16 mouse cellular contexts compared by ENCODE assay signal in the genomic region with DNA sequence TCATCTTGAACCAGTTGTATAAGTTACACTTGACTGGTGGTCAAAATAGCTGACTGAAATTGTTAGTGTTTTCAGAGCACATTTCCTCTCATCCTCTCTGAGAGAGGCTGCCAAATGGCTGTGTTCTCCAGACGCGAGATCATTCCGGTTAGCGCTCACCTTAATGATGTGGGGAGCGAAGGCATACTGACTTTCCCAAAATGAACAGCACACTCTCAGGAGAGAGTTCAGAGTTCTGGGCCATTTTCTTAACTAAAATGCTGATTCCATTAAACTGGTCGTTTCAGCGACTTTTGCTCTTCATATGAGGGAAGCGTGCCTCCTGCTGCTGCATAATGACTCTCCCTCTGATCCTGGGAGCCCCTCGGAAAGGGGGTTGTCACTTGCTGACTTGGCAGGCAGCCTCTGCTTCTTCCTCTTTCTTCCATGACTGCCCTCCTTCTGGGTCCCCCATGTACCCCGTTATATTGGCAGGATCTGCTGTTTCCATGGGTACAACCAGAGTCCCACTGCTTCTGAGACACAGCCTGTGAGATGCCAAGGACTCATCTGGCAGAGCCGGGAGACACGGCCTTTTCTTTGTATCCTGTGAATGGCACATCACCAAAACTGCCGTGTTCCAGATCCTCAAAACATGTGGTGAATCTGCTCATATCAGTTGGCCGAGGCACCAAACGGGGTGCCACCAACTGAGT. TPM values are rescaled to one million over a fixed set of nuclear protein-coding genes. Genes with fewer than 3 reads are reported as not detected.
DNase-seq lines count a peak whose midpoint lies in the region; ATAC-seq lines count a peak whose summit lies in the region.
"Had no signal": no experiment of that assay in that cellular context is flagged by ENCODE, and none has a peak within 500 bp of the region (broad histone marks: within the 10 kb centered on the region; RNA-seq: fewer than 3 reads in every experiment).

No protein-coding gene starts in this region.

- H3K27ac ChIP-seq in neural tube, embryonic 13.5 days (replicated peaks): peak overlapping the region; percentile 69
- H3K27ac ChIP-seq in liver, embryonic 11.5 days (ENCODE audit: low read depth, low read length): no peak overlapping the region
- H3K27ac ChIP-seq: liver, embryonic 15.5 days had no signal

- WGBS in neural tube, embryonic 13.5 days: 48% methylated on average over 15 of the region's 15 CpGs
- 71% methylated on average over 15 of the region's 15 CpGs for WGBS in liver, embryonic 11.5 days

- H3K4me3 ChIP-seq in neural tube, embryonic 13.5 days: no peak overlapping the region
- no peak overlapping the region for H3K4me3 ChIP-seq in liver, embryonic 11.5 days (ENCODE audit: low read depth, low read length)
- H3K4me3 ChIP-seq: liver, embryonic 15.5 days had no signal

- no peaks in the 10 kb centered on the region for H3K9me3 ChIP-seq in neural tube, embryonic 13.5 days
- H3K9me3 ChIP-seq in liver, embryonic 11.5 days (ENCODE audit: control insufficient read depth, low read length): no peaks in the 10 kb centered on the region
- H3K9me3 ChIP-seq: liver, embryonic 15.5 days had no signal

- no peak for ATAC-seq in cerebellum, adult (ENCODE audit: insufficient number of reproducible peaks, low FRiP score, low TSS enrichment)
- ATAC-seq in neural tube, embryonic 13.5 days (ENCODE audit: low read depth): peak; percentile 89
- no peak for ATAC-seq in liver, embryonic 11.5 days (replicated peaks; ENCODE audit: low FRiP score)

- peak; percentile 84 to 87 for DNase-seq in cerebellum, postnatal 10 days
- DNase-seq in neural tube, embryonic 10.5 days (ENCODE audit: extremely low spot score, low spot score): no peak
- peak; percentile 53 to 61 for DNase-seq in layer of hippocampus, postnatal 10 days (ENCODE audit: low spot score in 2 of 2)
- DNase-seq in right cerebral cortex, postnatal 25 days: peak; percentile 9
- no peak for DNase-seq in kidney, postnatal 25 days
- DNase-seq in liver, embryonic 11.5 days (ENCODE audit: low spot score): no peak
- DNase-seq: adrenal gland, postnatal 14 days; embryo, embryonic 11 days; gastrocnemius, postnatal 10 days; heart, postnatal 36 days; kidney, postnatal 14 days had no signal

- H3K4me1 ChIP-seq in neural tube, embryonic 13.5 days (replicated peaks): peaks cover 12% of the 10 kb centered on the region
- H3K4me1 ChIP-seq in liver, embryonic 11.5 days (replicated peaks; ENCODE audit: control insufficient read depth, insufficient read depth, low read length): no peaks in the 10 kb centered on the region
- H3K4me1 ChIP-seq: liver, embryonic 15.5 days had no signal

- no peaks in the 10 kb centered on the region for H3K27me3 ChIP-seq in neural tube, embryonic 13.5 days
- no peaks in the 10 kb centered on the region for H3K27me3 ChIP-seq in liver, embryonic 11.5 days (replicated peaks; ENCODE audit: control insufficient read depth, insufficient read depth, low read length)
- H3K27me3 ChIP-seq: liver, embryonic 15.5 days had no signal

- no peak overlapping the region for H3K9ac ChIP-seq in neural tube, embryonic 13.5 days
- no peak overlapping the region for H3K9ac ChIP-seq in liver, embryonic 11.5 days (ENCODE audit: low read depth, low read length)
- H3K9ac ChIP-seq: liver, embryonic 15.5 days had no signal

- no peak overlapping the region for H3K4me2 ChIP-seq in neural tube, embryonic 13.5 days
- H3K4me2 ChIP-seq in liver, embryonic 11.5 days: no peak overlapping the region
- H3K4me2 ChIP-seq: liver, embryonic 15.5 days had no signal

- no peaks in the 10 kb centered on the region for H3K36me3 ChIP-seq in neural tube, embryonic 13.5 days
- H3K36me3 ChIP-seq in liver, embryonic 11.5 days (ENCODE audit: control insufficient read depth, insufficient read depth, low read length): no peaks in the 10 kb centered on the region
- H3K36me3 ChIP-seq: liver, embryonic 15.5 days had no signal

RNA-seq across cellular contexts. Expression of gene Npvf, which starts 35.0 kb away (rescaled TPM):
- not detected in 2 replicates for polyA plus RNA-seq in neural tube, embryonic 13.5 days (2015; fragmentation: Nextera tagmentation; extraction: Ambion mirVana)
- total RNA-seq in layer of hippocampus, postnatal 10 days (2021): not detected
- not detected in 2 replicates for polyA plus RNA-seq in liver, embryonic 11.5 days (2014; fragmentation: Nextera tagmentation; extraction: Ambion mirVana)
- total RNA-seq: adrenal gland, postnatal 14 days; gastrocnemius, postnatal 10 days; heart, postnatal 36 days; megakaryocyte-erythroid progenitor cell, adult 5-6 weeks had no signal
- polyA plus RNA-seq: liver, embryonic 15.5 days; testis, adult 2 months had no signal

Comparison
In these comparisons a context has a peak if more than half of its experiments do, and no peak if none do; other contexts are left out.
1. DNase-seq: peak in cerebellum, postnatal 10 days (2 of 2), layer of hippocampus, postnatal 10 days (2 of 2) and right cerebral cortex, postnatal 25 days (single experiment); none in neural tube, embryonic 10.5 days (single experiment), kidney, postnatal 25 days (0 of 2) and liver, embryonic 11.5 days (single experiment).